ENCODE assay signal across 15 mouse cellular contexts in the genomic region with DNA sequence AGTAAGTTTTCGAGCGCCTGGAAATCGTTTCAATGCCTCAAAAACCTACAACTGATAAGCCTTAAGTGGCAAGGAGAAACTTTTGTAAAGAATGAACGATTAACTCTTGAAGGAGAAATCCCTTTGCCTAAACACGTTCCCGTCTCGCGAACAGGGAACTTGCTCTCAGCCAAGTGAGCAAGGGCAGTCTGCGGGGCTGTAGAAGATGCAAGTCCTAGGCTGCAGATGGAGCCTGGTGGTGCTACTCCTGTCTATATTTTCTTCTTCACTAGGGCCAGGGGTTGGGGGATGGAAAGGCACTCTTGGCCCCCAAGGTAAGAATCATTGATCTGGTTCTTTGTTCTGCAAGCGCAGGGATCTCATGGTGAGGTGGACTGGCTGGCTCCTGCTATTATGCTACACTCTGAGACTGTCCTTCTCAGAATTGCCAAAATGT.
DNase-seq lines count a peak whose midpoint lies in the region; ATAC-seq lines count a peak whose summit lies in the region.
"Had no signal": no experiment of that assay in that cellular context is flagged by ENCODE, and none has a peak within 500 bp of the region (broad histone marks: within the 10 kb centered on the region; RNA-seq: fewer than 3 reads in every experiment).

No protein-coding gene starts in this region.

- H3K9me3 ChIP-seq in intestine, embryonic 14.5 days (ENCODE audit: control insufficient read depth, low read length): no peaks in the 10 kb centered on the region
- no peaks in the 10 kb centered on the region for H3K9me3 ChIP-seq in intestine, embryonic 16.5 days (ENCODE audit: control insufficient read depth, low read length)
- H3K9me3 ChIP-seq in midbrain, embryonic 14.5 days (ENCODE audit: control insufficient read depth, low read length): no peaks in the 10 kb centered on the region
- no peaks in the 10 kb centered on the region for H3K9me3 ChIP-seq in midbrain, embryonic 15.5 days
- no peaks in the 10 kb centered on the region for H3K9me3 ChIP-seq in forebrain, embryonic 12.5 days
- no peaks in the 10 kb centered on the region for H3K9me3 ChIP-seq in neural tube, embryonic 15.5 days (replicated peaks)
- H3K9me3 ChIP-seq: hindbrain, embryonic 15.5 days had no signal

- peaks cover 9% of the 10 kb centered on the region; the same call in 1 of the 2 replicates for H3K4me1 ChIP-seq in intestine, embryonic 14.5 days (replicated peaks; ENCODE audit: control insufficient read depth, insufficient read depth, low read length)
- H3K4me1 ChIP-seq in intestine, embryonic 16.5 days (ENCODE audit: control insufficient read depth, insufficient read depth, low read length): peaks cover 10% of the 10 kb centered on the region
- H3K4me1 ChIP-seq in midbrain, embryonic 14.5 days (ENCODE audit: control insufficient read depth, insufficient read depth, low read length): peaks cover 15% of the 10 kb centered on the region
- peaks cover 22% of the 10 kb centered on the region for H3K4me1 ChIP-seq in midbrain, embryonic 15.5 days
- H3K4me1 ChIP-seq in forebrain, embryonic 12.5 days: peaks cover 38% of the 10 kb centered on the region
- H3K4me1 ChIP-seq in neural tube, embryonic 15.5 days: peaks cover 33% of the 10 kb centered on the region

- no peak for ATAC-seq in intestine, embryonic 14.5 days (replicated peaks; ENCODE audit: low FRiP score, low TSS enrichment, low read depth)
- ATAC-seq in intestine, embryonic 16.5 days: no peak
- ATAC-seq in midbrain, embryonic 14.5 days (ENCODE audit: low FRiP score, low TSS enrichment): no peak
- ATAC-seq in midbrain, embryonic 15.5 days (replicated peaks): no peak
- ATAC-seq in forebrain, embryonic 12.5 days (ENCODE audit: low FRiP score): no peak
- ATAC-seq in neural tube, embryonic 15.5 days (ENCODE audit: low FRiP score): no peak

- 2% methylated on average over 10 of the region's 10 CpGs for WGBS in intestine, embryonic 14.5 days
- WGBS in intestine, embryonic 16.5 days: 5% methylated on average over 10 of the region's 10 CpGs
- WGBS in midbrain, embryonic 14.5 days: 1% methylated on average over 10 of the region's 10 CpGs
- 2% methylated on average over 10 of the region's 10 CpGs for WGBS in midbrain, embryonic 15.5 days
- WGBS in forebrain, embryonic 12.5 days: under 1% methylated on average over 10 of the region's 10 CpGs
- under 1% methylated on average over 10 of the region's 10 CpGs for WGBS in neural tube, embryonic 15.5 days

- H3K4me3 ChIP-seq in intestine, embryonic 14.5 days (ENCODE audit: low read depth, low read length): no peak overlapping the region
- H3K4me3 ChIP-seq in intestine, embryonic 16.5 days (ENCODE audit: low read length): no peak overlapping the region
- no peak overlapping the region for H3K4me3 ChIP-seq in midbrain, embryonic 14.5 days (replicated peaks; ENCODE audit: low read depth, low read length)
- no peak overlapping the region for H3K4me3 ChIP-seq in midbrain, embryonic 15.5 days
- peak overlapping the region; percentile 76 for H3K4me3 ChIP-seq in forebrain, embryonic 12.5 days (replicated peaks)
- H3K4me3 ChIP-seq in neural tube, embryonic 15.5 days (replicated peaks): no peak overlapping the region

- peaks cover 67% of the 10 kb centered on the region for H3K27me3 ChIP-seq in intestine, embryonic 14.5 days (replicated peaks; ENCODE audit: control insufficient read depth, insufficient read depth, low read length)
- peaks cover 61% of the 10 kb centered on the region for H3K27me3 ChIP-seq in intestine, embryonic 16.5 days (replicated peaks; ENCODE audit: control insufficient read depth, insufficient read depth, low read length)
- H3K27me3 ChIP-seq in midbrain, embryonic 14.5 days (ENCODE audit: control insufficient read depth, insufficient read depth, low read length): peaks cover 38% of the 10 kb centered on the region
- H3K27me3 ChIP-seq in midbrain, embryonic 15.5 days (replicated peaks): peaks cover 40% of the 10 kb centered on the region
- H3K27me3 ChIP-seq in forebrain, embryonic 12.5 days: peaks cover 67% of the 10 kb centered on the region
- H3K27me3 ChIP-seq in neural tube, embryonic 15.5 days (replicated peaks): peaks cover 39% of the 10 kb centered on the region
- H3K27me3 ChIP-seq: CH12.LX had no signal

- no peak overlapping the region for H3K27ac ChIP-seq in intestine, embryonic 14.5 days (ENCODE audit: low read depth)
- H3K27ac ChIP-seq in intestine, embryonic 16.5 days (ENCODE audit: low read length): no peak overlapping the region
- no peak overlapping the region for H3K27ac ChIP-seq in midbrain, embryonic 14.5 days (replicated peaks; ENCODE audit: low read depth, low read length)
- no peak overlapping the region for H3K27ac ChIP-seq in midbrain, embryonic 15.5 days
- no peak overlapping the region for H3K27ac ChIP-seq in forebrain, embryonic 12.5 days
- no peak overlapping the region for H3K27ac ChIP-seq in neural tube, embryonic 15.5 days (replicated peaks)
- H3K27ac ChIP-seq: hindbrain, embryonic 15.5 days; stomach, postnatal 0 days had no signal

- no peaks in the 10 kb centered on the region for H3K36me3 ChIP-seq in intestine, embryonic 14.5 days (ENCODE audit: control insufficient read depth, insufficient read depth, low read length)
- H3K36me3 ChIP-seq in intestine, embryonic 16.5 days (ENCODE audit: control insufficient read depth, insufficient read depth, low read length): no peaks in the 10 kb centered on the region
- no peaks in the 10 kb centered on the region for H3K36me3 ChIP-seq in midbrain, embryonic 14.5 days (ENCODE audit: control insufficient read depth, insufficient read depth, low read length)
- H3K36me3 ChIP-seq in midbrain, embryonic 15.5 days (replicated peaks): no peaks in the 10 kb centered on the region
- H3K36me3 ChIP-seq in forebrain, embryonic 12.5 days (replicated peaks): no peaks in the 10 kb centered on the region
- no peaks in the 10 kb centered on the region for H3K36me3 ChIP-seq in neural tube, embryonic 15.5 days
- H3K36me3 ChIP-seq: hindbrain, embryonic 15.5 days had no signal

- DNase-seq in intestine, embryonic 14.5 days (ENCODE audit: low spot score): peak; percentile 78
- DNase-seq in midbrain, embryonic 14.5 days: peak; percentile 63
- DNase-seq in spleen, postnatal 4 days (ENCODE audit: low spot score in 2 of 2): no peak
- DNase-seq in c-Kit-positive CD71-positive TER-119-positive erythroid progenitor cells, embryonic 14.5 days (ENCODE audit: low spot score): no peak
- DNase-seq: adrenal gland, postnatal 25 days; cerebellum, adult 18-20 months; gastrocnemius, postnatal 25 days; lung, postnatal 14 days had no signal

- no peak overlapping the region for H3K9ac ChIP-seq in intestine, embryonic 14.5 days (ENCODE audit: low read length)
- H3K9ac ChIP-seq in intestine, embryonic 16.5 days (ENCODE audit: low read depth, low read length): no peak overlapping the region
- H3K9ac ChIP-seq in midbrain, embryonic 14.5 days (replicated peaks; ENCODE audit: low read length): no peak overlapping the region
- no peak overlapping the region for H3K9ac ChIP-seq in midbrain, embryonic 15.5 days
- no peak overlapping the region for H3K9ac ChIP-seq in forebrain, embryonic 12.5 days
- no peak overlapping the region for H3K9ac ChIP-seq in neural tube, embryonic 15.5 days (replicated peaks)
- H3K9ac ChIP-seq: hindbrain, embryonic 15.5 days had no signal

- no peak overlapping the region for H3K4me2 ChIP-seq in intestine, embryonic 14.5 days (ENCODE audit: low read length)
- H3K4me2 ChIP-seq in intestine, embryonic 16.5 days (ENCODE audit: low read depth, low read length): no peak overlapping the region
- no peak overlapping the region for H3K4me2 ChIP-seq in midbrain, embryonic 14.5 days (ENCODE audit: low read length)
- H3K4me2 ChIP-seq in midbrain, embryonic 15.5 days: no peak overlapping the region
- H3K4me2 ChIP-seq in forebrain, embryonic 12.5 days: no peak overlapping the region
- peak overlapping the region; percentile 95; the same call in 1 of the 2 replicates for H3K4me2 ChIP-seq in neural tube, embryonic 15.5 days

Comparison
In these comparisons a context has a peak if more than half of its experiments do, and no peak if none do; other contexts are left out.
1. DNase-seq: peak in intestine, embryonic 14.5 days (single experiment) and midbrain, embryonic 14.5 days (single experiment); none in spleen, postnatal 4 days (0 of 2) and c-Kit-positive CD71-positive TER-119-positive erythroid progenitor cells, embryonic 14.5 days (single experiment).